Mouse (Mus musculus): ENCODE data around the gene Kat2b.
"Not testable (repeated sequence)": the region's sequence is repeated elsewhere in the genome, so short reads cannot be mapped to it uniquely, and the experiment has no call there.

The Kat2b gene

DNA sequence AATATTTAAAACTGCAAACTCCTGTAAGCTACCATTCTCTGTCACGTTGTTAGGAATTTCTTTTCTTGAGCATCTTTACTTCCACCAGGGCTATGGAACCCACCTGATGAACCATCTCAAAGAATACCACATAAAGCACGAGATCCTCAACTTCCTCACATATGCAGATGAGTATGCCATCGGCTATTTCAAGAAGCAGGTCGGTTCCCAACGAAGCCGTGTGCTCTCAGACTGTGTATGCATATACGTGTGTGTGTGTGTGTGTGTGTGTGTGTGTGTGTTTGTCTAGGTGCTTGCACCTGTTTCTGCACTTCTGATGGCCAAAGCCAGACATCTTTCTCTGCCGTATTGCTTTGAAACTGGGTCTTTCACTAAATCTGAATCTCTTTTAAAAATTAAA, 92.6 kb downstream of the Kat2b start:
- no peak for DNase-seq (ENCODE audit: low read depth, low spot score)

DNA sequence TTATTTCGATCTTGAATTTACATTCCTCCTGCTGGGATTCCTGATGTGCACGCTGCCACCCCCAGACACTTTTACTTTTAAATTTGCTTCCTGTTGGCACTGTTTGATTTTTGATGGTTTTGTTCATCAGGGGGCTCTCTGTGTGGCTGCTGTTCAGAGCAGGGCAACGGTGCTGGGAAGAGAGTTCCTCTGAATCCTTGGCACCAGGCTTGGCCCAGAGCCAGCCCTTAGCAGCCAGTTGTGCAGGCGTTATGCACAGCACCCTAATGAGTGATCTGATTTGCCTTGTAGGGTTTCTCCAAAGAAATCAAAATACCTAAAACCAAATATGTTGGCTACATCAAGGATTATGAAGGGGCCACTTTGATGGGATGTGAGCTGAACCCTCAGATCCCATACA, 93.1 kb downstream of the Kat2b start:
- DNase-seq (ENCODE audit: low read depth, low spot score), result no peak

DNA sequence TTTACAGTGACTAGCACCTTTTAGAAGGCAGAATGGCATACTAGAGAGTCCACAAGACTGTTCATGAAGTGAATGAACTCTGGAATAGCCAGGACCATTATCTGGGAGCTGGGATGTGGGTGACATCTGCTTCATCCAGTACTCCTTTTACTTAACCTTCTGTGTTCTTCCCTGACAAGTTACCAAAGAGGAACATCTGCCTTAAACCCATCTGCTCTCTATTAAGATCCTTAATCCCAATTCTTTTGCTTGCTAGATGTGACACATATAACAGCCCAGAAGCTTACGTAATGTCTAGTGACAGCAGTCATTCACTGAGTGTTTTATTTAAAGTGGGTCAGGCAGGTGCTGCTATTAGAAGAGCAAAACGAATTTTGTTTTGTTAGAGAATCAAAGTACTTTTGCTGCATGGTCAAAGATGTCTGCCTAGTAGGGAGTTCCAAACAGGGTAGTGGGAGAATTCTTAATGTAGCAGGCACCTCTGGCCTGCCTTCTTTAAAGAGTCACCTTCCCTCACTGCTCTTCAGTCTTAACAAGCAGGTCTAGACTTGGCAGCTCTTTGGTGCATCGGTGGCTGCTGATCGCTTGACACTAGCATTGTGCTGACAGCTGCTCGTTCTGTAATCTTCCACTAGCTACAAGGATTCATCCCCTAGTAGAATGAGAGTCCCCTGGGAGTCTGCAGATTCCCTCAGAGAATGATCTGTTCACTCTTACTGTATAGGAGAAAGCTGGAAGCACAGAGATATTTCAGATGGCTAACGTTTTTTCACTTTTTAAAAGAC, 94.6 kb downstream of the Kat2b start:
- no peak for DNase-seq (ENCODE audit: low read depth, low spot score)

DNA sequence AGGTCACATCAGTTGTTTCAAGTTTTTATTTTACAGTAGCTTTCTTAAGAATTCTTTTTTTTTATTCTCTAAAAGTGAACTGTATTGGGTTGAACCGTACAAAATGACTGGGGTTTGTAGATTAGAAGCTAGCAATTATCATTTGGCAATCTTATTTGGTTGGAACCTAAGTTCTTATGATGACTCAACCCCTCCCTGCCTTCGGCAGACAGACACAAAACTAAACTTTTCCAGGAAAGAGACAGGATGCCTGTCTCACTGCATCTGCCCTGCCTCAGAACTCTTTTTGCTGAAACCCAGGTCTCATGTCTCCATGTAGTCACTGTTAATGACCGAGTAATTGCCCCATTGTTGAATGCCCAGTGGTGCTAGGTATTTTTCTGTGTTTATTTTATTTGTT, 97.6 kb downstream of the Kat2b start:
- DNase-seq (ENCODE audit: low read depth, low spot score), result no peak

DNA sequence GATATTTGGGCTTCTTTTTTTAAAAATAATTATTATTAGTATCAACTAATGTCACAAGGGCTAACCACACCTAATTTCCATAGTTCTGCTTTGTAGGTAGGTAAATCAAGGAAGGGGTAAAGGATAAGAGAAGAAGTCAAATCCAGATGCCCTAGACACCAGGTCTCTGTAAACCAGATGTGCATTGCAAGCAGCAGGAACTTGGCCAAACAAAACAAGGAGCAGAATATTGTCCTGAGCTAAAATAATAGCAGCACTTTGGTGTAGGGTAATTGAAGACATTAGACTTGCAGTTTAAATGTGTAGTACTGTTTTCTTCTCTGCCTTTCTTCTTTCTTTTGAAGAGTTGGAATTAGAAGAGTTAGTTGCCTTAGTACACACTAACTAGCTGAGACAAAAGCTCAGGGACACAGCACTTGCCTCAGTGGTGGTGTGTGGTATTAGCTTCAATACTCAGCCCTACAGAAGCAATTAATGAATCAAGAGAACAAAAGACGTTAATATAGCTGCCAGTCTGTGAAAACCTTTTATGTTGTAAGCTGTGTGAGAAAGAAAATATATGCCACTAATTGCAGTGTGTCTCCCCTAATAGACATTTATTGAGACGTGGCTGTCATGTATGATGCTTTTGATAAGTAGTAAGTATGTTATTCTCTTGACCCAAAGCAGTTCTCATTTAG, 98.2 kb downstream of the Kat2b start:
- no peak for DNase-seq (ENCODE audit: low read depth, low spot score)

DNA sequence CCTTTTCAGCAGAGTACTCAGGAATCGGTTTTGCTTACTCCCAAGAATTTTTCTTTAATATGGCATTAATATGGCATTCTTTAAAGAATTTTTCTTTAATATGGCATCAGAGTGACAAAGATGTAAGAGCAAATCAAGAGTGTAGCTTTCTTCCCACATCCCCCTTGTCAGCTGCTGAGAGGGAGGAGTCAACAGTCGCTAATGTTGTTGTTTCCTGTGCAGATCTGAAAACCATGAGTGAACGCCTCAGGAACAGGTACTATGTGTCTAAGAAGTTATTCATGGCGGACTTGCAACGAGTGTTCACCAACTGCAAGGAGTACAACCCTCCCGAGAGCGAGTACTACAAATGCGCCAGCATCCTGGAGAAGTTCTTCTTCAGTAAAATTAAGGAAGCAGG, 103.8 kb downstream of the Kat2b start:
- no peak for DNase-seq (ENCODE audit: low read depth, low spot score)

DNA sequence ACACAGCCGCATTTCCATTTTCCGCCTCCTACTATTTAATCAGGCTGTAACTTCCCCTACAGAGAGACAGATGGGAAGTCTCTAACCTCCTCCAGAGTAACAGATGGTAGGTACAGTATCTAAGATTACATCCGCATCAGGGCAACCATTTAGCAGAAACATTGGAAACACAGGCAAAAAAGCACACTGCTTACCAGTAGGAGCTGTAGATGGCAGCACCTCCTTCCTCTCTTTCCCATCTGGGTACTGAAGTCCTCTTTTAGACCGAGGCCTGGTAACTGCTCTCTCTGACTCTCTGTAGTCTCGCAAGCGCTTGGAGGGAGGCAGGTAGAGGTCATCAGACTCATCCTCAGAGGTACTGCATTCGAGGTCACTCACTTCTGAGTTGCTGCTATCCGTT, 112.1 kb downstream of the Kat2b start:
- no peak for DNase-seq (ENCODE audit: low read depth, low spot score)

- DNase-seq (ENCODE audit: low read depth, low spot score), result peak; percentile 61
Observed at GRCm38 (mm10) chr17:53688321-53688720, 121.7 kb downstream of the Kat2b start.

DNA sequence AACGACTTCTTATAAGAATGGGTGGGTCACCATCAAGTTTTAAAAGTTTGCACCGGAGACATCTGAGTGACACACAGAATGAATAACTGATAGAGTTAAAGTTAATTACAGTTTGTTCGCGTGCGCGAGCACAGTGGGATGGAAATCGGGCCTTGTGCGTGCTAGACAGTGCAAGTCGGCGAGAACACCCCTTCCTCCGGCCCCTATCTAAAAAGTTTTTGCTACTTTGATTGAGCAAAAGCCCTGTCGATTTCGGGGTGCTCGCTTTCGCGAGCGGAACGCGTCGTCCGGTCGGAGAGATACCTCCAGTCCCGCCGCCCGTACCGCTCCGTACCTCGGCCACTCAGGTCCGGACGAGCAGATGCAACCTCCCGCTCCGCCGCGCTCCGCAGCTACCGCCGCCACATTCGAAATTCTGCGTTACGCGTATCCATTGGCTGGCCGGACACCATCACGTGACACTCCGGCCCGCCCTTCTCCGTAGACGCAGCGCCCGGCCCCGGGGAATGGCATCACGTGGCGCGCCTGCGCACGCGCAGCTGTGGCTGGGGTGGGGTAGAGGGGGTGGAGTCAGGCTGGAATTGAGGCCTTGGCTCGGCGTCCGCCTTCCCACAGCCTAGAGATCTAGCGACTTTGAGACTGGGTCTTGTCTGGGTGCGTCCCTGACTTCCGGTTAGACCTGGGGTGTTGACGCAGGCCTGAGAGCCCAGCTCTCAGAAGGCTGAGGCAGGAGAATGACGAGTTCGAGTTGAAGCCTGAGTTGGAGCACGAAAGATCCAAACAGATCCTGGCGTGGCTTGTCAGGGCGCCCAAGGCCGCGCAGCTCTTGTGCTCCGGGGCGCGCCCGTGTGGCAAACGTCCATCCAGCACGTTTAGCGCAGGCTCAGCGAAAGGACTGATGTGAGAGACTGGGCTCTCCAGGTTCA, 122.5 kb downstream of the Kat2b start, which contains the start of gene Sgo1:
Gene Sgo1, minus strand, starts transcription at position 457 of the 926 bp plus-strand sequence.
- peak; percentile 98 for DNase-seq (ENCODE audit: low read depth, low spot score)

DNA sequence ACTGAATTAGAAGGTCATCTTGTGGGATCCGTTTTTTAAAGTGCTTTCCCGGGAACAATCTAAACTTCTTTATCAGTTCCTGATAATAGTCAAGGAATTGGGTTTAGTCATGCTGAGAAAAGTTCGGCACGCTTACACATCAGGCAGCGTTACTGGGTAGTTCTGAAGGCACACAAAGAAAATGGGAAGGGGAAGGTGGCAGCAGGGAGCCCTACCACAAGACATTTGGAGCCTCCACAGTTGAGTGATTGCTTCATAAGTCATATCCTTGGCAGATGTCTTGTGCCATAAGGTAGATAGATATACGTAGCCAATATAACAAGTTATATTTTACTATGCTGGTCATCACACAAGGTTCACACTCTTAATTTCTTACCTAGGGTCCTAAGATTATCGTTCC, 123.3 kb downstream of the Kat2b start:
- DNase-seq (ENCODE audit: low read depth, low spot score), result no peak

DNA sequence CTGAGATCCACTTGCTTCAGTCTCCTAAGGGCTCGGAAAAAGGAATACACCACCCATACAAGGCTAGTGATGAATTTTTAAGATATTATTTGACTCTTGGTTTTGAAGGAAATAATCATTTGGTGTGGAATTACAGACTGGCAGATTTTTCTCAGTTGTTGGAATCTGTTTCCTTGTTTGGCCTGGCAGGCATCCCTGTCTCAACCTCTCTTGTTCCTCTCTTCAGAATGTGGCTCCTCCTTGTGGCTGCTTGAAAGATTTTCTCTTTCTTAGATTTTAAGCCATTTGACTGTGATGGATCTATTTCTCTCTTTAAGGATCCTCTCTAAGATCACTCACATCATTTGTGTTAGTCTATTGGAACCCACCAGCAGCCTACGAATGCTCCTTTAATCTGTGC, 127.4 kb downstream of the Kat2b start:
- peak; percentile 48 for DNase-seq (ENCODE audit: low read depth, low spot score)

GRCm38 (mm10) chr17:53697521-53697920, 130.9 kb downstream of the Kat2b start:
- DNase-seq (ENCODE audit: low read depth, low spot score), result not testable (repeated sequence)

- DNase-seq (ENCODE audit: low read depth, low spot score), result no peak
Observed at GRCm38 (mm10) chr17:53714453-53714852, 147.8 kb downstream of the Kat2b start.

DNA sequence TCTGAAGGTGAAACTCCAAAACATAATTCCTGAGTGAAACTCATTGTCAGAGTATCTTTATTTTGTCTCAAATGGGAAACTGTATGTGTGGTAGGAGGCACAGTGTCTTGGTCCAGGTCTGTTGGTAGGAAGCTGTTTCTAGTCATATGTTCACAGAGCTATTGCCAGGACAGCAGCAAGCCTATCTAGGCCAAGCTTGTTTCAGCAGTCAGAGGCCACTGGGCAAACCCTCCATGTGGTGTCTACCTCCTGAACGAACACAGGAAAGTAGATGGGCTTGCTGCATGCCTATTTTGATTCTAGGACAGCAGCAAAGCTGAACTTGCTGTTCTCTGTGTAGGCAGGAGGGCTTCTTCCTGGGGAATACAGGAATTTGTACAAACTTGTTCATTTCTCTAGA, 148.5 kb downstream of the Kat2b start:
- not testable (repeated sequence) for DNase-seq (ENCODE audit: low read depth, low spot score)

DNA sequence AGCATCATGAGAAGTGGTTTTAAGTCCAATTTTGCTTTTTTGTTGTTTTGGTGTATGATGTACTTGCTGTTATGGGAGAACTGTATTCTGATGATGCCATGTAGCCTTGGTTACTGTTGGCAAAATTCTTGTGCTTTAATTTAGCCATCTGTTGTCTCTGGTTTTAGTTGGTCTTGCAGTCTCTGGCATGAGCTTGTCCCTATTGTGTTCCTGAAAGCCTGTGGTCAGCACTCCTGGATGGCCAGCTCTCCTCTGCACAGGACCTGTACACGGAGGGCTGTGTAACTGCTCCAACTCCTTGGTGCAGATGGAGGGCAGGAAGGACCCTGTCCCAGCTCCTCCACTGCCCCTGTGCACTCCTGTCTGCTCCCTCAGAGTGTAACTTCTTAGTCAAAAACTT, 151.8 kb downstream of the Kat2b start:
- DNase-seq (ENCODE audit: low read depth, low spot score), result no peak

- DNase-seq (ENCODE audit: low read depth, low spot score), result not testable (repeated sequence)
Observed at GRCm38 (mm10) chr17:53718916-53719315, 152.3 kb downstream of the Kat2b start.

Data from A20 (cell line).